Mouse (Mus musculus) Patski (cell line): ENCODE results near the gene Strn3. TPM values are rescaled to one million over a fixed set of nuclear protein-coding genes. Genes with fewer than 3 reads are reported as not detected.
"Not testable (repeated sequence)": the region's sequence is repeated elsewhere in the genome, so short reads cannot be mapped to it uniquely, and the experiment has no call there.

Source experiments
- ATAC-seq: fragments of 100-300 bp; one replicate; pipeline ENCODE4 v1.8.0; 2021
- CTCF ChIA-PET: fragments of 350-600 bp; sonication (Branson Sonifier 250); formaldehyde crosslinking; loops from one replicate; lab custom pipeline; 2022; ENCODE audit warnings: inconsistent platforms; lab: Charles Lee
- POLR2A ChIA-PET: fragments of 350-600 bp; sonication (Branson Sonifier 250); formaldehyde crosslinking; loops from one replicate; lab custom pipeline; 2022; ENCODE audit warnings: antibody characterized with exemption, inconsistent platforms; lab: Charles Lee
- DNase-seq: peaks from one replicate; pipeline ENCODE4 v3.0.0-alpha.2; 2011; ENCODE audit warnings: low read depth, low spot score
- H3K27me3 ChIP-seq: fragments of 371-371 bp; one replicate; pipeline ENCODE4 v1.5.1; 2021
- CTCF ChIP-seq: fragments of 100-300 bp; IDR thresholded peaks from one replicate; pipeline ENCODE4 v1.5.1; 2021
- in situ Hi-C: fragments of 300-500 bp; cut with MboI; formaldehyde crosslinking; loops from 3 replicates; pipeline ENCODE4 v1.11.1; 2018; ENCODE audit warnings: low pct_unique_long_range_greater_than_20kb, mixed read lengths
- polyA plus RNA-seq: library from polyadenylated mRNA; unstranded; gene quantifications from one replicate; pipeline ENCODE4 v1.2.3, GENCODE M21; 2021

Strn3 gene
- polyA plus RNA-seq, 1 experiment from 2014 or later: 67.9 TPM

DNA sequence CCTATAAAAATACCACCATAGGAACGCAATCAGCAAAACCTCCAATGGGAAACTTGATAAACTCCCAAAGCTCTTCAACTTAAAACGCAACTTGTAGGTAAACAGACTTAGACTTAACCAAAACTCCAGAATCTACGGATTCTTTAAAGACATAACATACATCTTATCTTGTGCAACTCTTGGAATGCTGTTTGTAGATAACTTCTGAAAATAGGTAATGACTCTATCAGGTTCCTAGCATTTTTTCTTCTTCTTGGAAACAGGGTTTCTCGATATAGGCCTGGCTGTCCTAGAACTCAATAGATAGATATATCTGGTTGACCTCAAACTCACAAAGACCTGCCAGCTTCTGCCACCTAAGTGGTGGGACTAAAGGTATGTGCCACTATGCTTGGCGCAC is 70.5 kb downstream of the Strn3 start:
- no peak for DNase-seq
- no peak for TF ChIP-seq CTCF
- no peak for ATAC-seq
- in situ Hi-C loops: no loop called here
- H3K27me3 ChIP-seq: no peaks in the 10 kb centered on the region
- ChIA-PET POLR2A (no interaction called here), CTCF (interaction anchor here (1.1 kb wide), 1 partner anchor 120 kb away, joined by 3 read pairs; no protein-coding TSS in a partner anchor)

DNA sequence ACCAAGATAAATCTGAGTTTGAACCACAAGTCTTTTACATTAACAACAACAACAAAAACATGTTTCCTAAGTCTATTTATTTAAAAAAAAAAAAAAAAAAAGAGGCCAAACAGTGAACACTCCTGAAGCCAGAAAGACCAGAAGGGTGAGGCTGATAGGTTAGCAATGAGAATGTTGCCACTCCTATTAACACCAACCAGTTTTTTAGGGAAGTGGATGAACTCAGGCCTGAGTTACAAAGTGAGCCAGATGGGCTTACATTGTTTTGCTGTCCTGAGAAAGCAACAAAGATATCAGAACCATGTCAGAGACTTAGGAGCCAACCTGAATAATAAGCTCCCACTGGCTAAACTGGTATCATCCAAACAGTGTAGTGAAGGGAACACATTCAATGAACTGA is 71.1 kb downstream of the Strn3 start:
- no peak for TF ChIP-seq CTCF
- CTCF ChIA-PET: interaction anchor here (0.7 kb wide), 1 partner anchor 283 kb away, joined by 3 read pairs; no protein-coding TSS in a partner anchor
- in situ Hi-C loops: no loop called here
- no peaks in the 10 kb centered on the region for H3K27me3 ChIP-seq
- no peak for ATAC-seq
- DNase-seq: no peak
- POLR2A ChIA-PET: no interaction called here

DNA sequence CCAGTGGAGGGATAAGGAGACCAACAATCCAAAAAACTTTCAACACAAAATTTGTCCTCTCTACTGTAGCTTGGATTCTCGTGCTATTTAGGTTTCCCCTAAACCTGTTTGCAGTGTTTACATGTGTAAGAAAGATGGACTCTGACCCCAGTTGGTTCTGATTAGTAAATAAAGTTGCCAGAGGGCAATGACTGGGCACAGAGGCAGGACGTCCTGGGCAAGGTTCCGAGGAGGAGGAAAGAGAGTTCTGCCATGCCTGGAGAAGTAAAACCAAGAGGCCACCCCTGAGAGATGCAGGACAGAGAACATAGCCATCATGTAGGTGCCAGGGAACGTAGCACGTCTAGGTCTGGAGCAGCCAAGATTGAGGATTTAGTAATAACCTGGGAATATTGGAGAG is 79.3 kb downstream of the Strn3 start:
- ChIA-PET CTCF (no interaction called here), POLR2A (no interaction called here)
- in situ Hi-C loops: no loop called here
- ATAC-seq (no peak), DNase-seq (no peak)
- H3K27me3 ChIP-seq: no peaks in the 10 kb centered on the region
- TF ChIP-seq CTCF: no peak

DNA sequence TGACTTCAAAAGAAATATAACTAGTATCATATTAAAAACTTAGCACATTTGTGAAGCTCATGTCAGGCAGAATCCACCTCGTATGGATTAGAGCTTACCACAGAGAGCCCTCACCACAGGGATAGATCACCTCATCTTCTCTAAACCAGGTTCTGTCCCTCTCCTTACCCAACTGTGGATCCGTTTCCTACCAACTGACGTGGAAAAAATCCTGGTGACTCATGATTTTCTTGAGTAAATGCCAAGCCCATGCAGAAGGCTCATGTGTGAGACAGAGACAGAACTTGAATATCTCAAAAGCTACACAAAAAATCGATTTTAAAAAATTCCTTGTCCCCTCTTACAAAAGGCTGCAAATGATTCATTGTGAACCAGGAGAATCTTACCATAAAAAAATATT is 85.6 kb downstream of the Strn3 start:
- in situ Hi-C loops: no loop called here

DNA sequence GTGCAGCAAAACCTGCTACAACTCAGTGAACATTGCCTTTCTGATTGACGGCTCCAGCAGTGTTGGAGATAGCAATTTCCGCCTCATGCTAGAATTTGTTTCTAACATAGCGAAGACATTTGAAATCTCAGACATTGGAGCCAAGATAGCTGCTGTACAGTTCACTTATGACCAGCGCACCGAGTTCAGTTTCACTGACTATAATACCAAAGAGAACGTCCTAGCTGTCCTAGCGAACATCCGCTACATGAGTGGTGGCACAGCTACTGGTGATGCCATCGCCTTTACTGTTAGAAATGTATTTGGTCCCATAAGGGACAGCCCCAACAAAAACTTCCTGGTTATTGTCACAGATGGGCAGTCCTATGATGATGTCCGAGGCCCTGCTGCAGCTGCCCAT is 88.4 kb downstream of the Strn3 start:
- no peak for DNase-seq
- CTCF ChIA-PET: no interaction called here
- ATAC-seq: no peak
- POLR2A ChIA-PET: no interaction called here
- TF ChIP-seq CTCF: no peak
- in situ Hi-C loops: no loop called here
- H3K27me3 ChIP-seq: no peaks in the 10 kb centered on the region

More for the DNA sequence above, 85.6 kb downstream of the Strn3 start:
- no peak for DNase-seq
- TF ChIP-seq CTCF: no peak
- ATAC-seq: peak; percentile 54
- CTCF ChIA-PET: interaction anchor here (1.2 to 2.1 kb wide), 2 partner anchors 9 to 10 kb away, joined by 3 to 5 read pairs; no protein-coding TSS in a partner anchor
- H3K27me3 ChIP-seq: no peaks in the 10 kb centered on the region
- POLR2A ChIA-PET: interaction anchor here (0.6 kb wide), 1 partner anchor 214 kb away, joined by 3 read pairs; no protein-coding TSS in a partner anchor

DNA sequence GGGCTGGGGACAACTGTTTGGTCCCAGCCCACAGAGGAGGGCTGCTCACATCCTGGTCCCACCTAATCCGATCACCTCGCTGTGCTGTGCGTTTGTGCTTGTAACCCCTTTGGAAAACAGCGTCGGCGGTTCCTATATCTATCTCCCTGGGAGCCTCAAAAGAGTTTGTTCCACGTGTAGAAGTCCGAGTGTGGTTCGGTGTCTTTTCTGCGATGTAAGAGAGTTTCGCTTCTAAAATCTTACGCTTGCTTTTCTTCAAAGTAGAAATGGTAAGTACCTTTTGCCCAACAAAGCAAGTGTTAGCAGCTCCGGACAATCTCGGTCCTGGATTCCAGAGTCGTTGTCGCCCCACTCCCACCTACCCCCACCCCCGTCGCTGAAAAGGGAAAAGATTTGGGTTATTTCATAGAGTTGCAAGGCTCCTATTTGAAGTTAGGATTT is 97.6 kb downstream of the Strn3 start:
- ATAC-seq: no peak
- POLR2A ChIA-PET: no interaction called here
- CTCF ChIA-PET: no interaction called here
- no peak for DNase-seq
- no peak for TF ChIP-seq CTCF
- H3K27me3 ChIP-seq: peaks cover 11% of the 10 kb centered on the region
- in situ Hi-C loops: no loop called here

DNA sequence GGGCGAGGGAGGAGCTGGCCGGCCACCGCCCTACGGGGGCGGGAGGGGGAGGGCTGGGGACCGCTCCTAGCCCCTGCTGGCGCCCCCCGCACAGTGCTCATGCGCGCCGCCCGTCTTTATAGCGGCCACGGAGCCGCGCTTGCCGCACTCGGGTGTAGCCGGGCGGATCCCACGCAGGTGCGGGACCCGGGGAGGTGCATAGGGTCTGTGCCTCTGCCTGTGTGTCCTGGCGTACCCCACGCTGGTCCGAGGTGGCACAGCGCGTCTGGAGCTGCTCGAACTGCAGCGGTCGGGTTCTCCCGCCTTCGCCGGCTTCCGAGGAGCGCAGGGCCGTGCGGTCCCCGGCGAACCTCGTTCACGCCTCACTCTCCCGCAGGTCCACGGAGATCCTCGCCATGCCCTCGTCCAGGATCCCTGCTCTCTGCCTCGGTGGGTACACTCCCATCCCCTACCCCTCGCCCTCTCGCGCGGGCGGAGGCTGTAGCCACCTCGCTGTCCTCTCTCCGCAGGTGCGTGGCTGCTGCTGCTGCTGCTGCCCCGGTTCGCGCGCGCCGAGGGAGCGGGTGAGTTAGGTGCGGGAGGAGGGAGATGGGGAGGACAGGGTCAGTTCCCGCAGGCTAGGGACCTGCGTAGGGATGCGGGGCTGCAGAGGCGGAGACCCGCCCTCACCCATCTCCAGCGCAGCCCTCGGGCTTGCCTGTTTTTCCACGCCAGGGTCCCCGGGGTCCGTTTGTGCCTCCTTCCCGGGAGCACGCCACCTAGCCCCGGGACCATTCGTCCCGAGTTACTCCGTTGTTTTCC is 98.3 kb downstream of the Strn3 start, which contains the start of gene Coch:
TSS of gene Coch (plus strand) at position 113 of the 801 bp plus-strand sequence.
- ChIA-PET CTCF (no interaction called here), POLR2A (no interaction called here)
- in situ Hi-C loops: no loop called here
- ATAC-seq (peak; percentile 32), DNase-seq (no peak)
- peaks cover 11% of the 10 kb centered on the region for H3K27me3 ChIP-seq
- no peak for TF ChIP-seq CTCF

DNA sequence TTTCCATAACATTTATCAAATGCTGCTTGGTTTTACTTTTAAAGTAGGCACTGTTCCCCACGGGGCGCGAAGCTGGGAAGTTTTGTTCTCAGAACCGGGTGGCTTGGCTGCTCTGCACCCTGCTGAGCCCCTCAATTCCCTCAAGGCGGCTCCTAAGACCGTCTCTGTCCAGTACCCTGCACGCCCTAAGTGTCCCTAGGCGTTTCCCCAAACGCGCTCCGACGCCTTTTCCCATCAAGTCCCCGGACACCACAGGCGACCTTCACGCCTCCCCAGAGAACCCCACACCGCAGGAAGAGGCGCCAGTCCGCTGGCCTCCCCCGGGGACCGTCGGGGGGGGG is 98.8 kb downstream of the Strn3 start:
- DNase-seq: no peak
- CTCF ChIA-PET: no interaction called here
- no peak for TF ChIP-seq CTCF
- POLR2A ChIA-PET: no interaction called here
- ATAC-seq: no peak
- H3K27me3 ChIP-seq: peaks cover 11% of the 10 kb centered on the region
- in situ Hi-C loops: no loop called here

DNA sequence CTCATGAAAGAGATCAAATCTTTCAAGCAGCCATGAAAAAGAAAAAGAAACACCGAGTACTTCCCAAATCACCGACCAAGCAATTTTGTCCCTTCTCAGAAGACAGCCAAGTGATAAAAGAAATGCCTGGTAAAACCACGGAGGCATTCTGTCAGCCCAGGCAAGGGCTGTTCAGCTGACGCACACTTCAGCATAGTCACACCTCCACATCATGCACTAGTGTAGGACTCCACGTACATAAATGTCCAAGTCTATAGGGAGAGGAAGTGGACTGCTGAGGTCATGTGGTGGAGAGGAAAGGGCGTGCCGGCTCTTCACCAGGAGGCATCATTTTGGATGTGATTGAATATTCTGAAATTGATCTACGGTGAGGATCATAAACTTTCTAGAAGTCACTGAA is 99.8 kb downstream of the Strn3 start:
- TF ChIP-seq CTCF: no peak
- H3K27me3 ChIP-seq: peaks cover 11% of the 10 kb centered on the region
- CTCF ChIA-PET: no interaction called here
- ATAC-seq: no peak
- POLR2A ChIA-PET: no interaction called here
- DNase-seq: no peak
- in situ Hi-C loops: no loop called here

DNA sequence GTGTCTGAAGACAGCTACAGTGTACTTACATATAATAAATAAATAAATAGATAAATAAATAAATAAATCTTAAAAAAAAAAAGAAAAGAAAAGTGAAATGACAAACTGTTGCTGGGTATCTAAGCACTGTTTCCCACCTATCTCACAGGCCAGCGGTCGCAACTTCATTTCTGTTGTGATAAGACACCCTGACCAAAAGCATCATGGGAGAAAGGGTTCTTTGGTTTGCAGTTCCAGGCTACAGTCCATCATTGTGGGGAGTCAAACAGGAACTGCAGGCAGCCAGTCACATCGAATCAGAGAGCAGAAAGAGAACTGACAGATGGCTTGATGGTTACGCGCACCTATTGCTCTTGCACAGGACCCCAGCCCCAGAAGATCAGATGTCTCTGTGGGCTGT is 102.4 kb downstream of the Strn3 start:
- ChIA-PET POLR2A (no interaction called here), CTCF (no interaction called here)
- TF ChIP-seq CTCF: no peak
- H3K27me3 ChIP-seq: peaks cover 11% of the 10 kb centered on the region
- in situ Hi-C loops: no loop called here
- no peak for DNase-seq
- no peak for ATAC-seq

DNA sequence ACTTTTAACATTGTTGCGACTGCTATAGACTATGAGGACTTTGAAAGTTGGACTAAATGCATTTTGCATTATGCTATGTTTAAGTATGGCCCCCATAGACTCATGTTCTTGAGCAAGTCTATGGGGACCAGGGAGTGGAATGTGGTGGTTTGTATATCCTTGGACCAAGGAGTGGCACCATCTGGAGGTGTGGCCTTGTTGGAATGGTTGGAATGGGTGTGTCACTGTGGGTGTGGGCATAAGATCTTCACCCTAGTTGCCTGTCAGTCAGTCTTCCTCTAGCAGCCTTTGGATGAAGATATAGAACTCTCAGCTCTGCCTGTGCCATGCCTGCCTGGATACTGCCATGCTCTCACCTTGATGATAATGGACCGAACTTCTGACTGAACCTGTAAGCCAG is 113.9 kb downstream of the Strn3 start:
- DNase-seq, H3K27me3 ChIP-seq, ATAC-seq, CTCF ChIA-PET, POLR2A ChIA-PET, in situ Hi-C loops: not testable (repeated sequence)
